Mouse (Mus musculus) c-Kit-positive CD71-positive TER-119-negative erythroid progenitor cells, embryonic 14.5 days (primary cell): ENCODE data around the gene Nfix.
A peak's percentile ranks its signal among the peaks of the same experiment; 100 is the strongest.

Experiments
- DNase-seq: peaks from one replicate; pipeline ENCODE4 v3.0.0-alpha.2; 2013; ENCODE audit warnings: low read depth

Nfix gene

GRCm38 (mm10) chr8:84738266-84738665 lies 61.9 kb downstream of the Nfix start:
- no peak for DNase-seq

GRCm38 (mm10) chr8:84737608-84738007 lies 62.5 kb downstream of the Nfix start:
- DNase-seq: peak; percentile 72

- DNase-seq: no peak
Measured at GRCm38 (mm10) chr8:84736521-84736920, 63.6 kb downstream of the Nfix start.

- no peak for DNase-seq
Measured at GRCm38 (mm10) chr8:84735597-84735996, 64.5 kb downstream of the Nfix start.

GRCm38 (mm10) chr8:84734680-84735079 lies 65.5 kb downstream of the Nfix start:
- no peak for DNase-seq

- DNase-seq: no peak
Measured at GRCm38 (mm10) chr8:84733959-84734358, 66.2 kb downstream of the Nfix start.

GRCm38 (mm10) chr8:84732996-84733395 lies 67.1 kb downstream of the Nfix start:
- no peak for DNase-seq

- DNase-seq: no peak
Measured at GRCm38 (mm10) chr8:84732545-84732944, 67.6 kb downstream of the Nfix start.

GRCm38 (mm10) chr8:84731371-84732177 lies 68.6 kb downstream of the Nfix start:
- DNase-seq: no peak

- DNase-seq: peak; percentile 84
Measured at GRCm38 (mm10) chr8:84730541-84731370, 69.4 kb downstream of the Nfix start.

GRCm38 (mm10) chr8:84729921-84730362 lies 70.2 kb downstream of the Nfix start:
- DNase-seq: no peak

- no peak for DNase-seq
Measured at GRCm38 (mm10) chr8:84728474-84728873, 71.7 kb downstream of the Nfix start.

- no peak for DNase-seq
Measured at GRCm38 (mm10) chr8:84725941-84726259, 74.2 kb downstream of the Nfix start.

- no peak for DNase-seq
Measured at GRCm38 (mm10) chr8:84725246-84725940, 74.8 kb downstream of the Nfix start.

GRCm38 (mm10) chr8:84724683-84725082 lies 75.5 kb downstream of the Nfix start:
- DNase-seq: no peak

GRCm38 (mm10) chr8:84723571-84723900 lies 76.6 kb downstream of the Nfix start:
- no peak for DNase-seq

- DNase-seq: no peak
Measured at GRCm38 (mm10) chr8:84722850-84723570, 77.1 kb downstream of the Nfix start, which contains the start of gene G430095P16Rik. Gene G430095P16Rik (plus strand): TSS chr8:84723007.

- DNase-seq: no peak
Measured at GRCm38 (mm10) chr8:84722530-84722849, 77.7 kb downstream of the Nfix start.

GRCm38 (mm10) chr8:84718959-84719690 lies 81.0 kb downstream of the Nfix start:
- DNase-seq: no peak

- DNase-seq: no peak
Measured at GRCm38 (mm10) chr8:84718476-84718875, 81.7 kb downstream of the Nfix start.

- DNase-seq: no peak
Measured at GRCm38 (mm10) chr8:84716790-84717189, 83.4 kb downstream of the Nfix start.
